Mouse (Mus musculus) neural tube, embryonic 10.5 days (tissue): ENCODE data around the gene Gm4858.
"Not testable (repeated sequence)": the region's sequence is repeated elsewhere in the genome, so short reads cannot be mapped to it uniquely, and the experiment has no call there.

Experiments used
- DNase-seq: peaks from one replicate; pipeline ENCODE4 v3.0.0-alpha.2; 2017; ENCODE audit warnings: low spot score; ENCODE audit errors: extremely low spot score

Gm4858 gene

DNA sequence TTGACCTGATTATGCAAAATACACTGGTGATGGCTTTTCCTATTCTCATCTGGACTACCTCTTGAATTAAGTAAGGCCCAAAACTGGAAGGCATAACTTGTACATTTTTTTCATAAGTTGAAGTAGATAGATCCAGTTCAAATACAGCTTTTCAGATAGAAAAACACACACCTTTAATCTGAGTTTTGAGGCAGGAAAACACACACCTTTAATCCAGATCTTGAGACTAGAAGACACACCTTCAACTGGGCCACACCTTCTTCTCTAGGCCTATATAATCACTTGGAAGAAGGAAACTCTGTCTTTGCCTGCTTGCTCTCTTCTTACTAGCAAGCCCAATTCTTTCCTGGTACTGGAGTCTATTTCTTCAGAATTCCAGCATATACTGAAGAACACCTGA lies at the start of gene Gm4858:
Gm4858 (plus strand) TSS at position 301 of the 400 bp plus-strand sequence.
- DNase-seq, result not testable (repeated sequence)

DNA sequence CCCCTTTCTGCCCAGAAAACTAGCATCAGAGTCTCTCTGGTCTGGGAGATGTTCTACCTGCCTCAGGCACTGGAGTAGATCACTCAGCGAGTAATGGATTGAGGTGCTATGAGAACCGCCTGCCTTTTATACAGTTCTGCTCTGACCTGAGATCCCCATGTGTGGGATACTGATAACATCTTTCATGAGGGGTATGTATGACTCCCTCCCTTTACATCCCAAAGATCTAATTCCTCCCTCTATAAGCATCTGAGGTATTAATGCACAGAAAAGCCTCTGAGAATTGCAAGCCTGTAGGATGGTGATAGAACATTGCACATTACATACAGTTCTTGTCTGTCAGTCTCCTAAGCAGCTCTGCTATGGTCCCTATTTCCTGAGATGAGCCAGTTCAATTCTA lies 49.7 kb upstream of the Gm4858 start, which contains the start of gene Lce1m:
Lce1m (minus strand) TSS at position 101 of the 400 bp plus-strand sequence.
- no peak for DNase-seq

DNA sequence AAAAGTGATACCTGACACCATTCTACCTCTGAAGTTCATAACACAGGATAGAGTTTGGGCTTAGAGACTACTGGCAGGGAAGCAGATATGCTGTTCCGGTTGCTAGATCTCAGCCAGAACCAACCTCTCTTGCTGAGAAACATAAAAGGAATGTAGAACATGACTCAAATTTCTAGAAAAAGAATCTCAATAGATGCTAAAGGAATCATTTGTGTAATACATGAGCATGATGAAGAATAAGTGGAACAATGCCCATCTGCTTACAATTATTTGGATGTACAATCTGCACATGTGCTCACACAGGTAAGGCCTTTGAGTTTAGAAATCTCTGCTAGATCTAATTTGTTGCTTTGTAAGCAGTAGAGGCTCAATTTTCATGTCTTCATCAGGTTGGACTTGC lies 47.5 kb upstream of the Gm4858 start:
- no peak for DNase-seq

DNA sequence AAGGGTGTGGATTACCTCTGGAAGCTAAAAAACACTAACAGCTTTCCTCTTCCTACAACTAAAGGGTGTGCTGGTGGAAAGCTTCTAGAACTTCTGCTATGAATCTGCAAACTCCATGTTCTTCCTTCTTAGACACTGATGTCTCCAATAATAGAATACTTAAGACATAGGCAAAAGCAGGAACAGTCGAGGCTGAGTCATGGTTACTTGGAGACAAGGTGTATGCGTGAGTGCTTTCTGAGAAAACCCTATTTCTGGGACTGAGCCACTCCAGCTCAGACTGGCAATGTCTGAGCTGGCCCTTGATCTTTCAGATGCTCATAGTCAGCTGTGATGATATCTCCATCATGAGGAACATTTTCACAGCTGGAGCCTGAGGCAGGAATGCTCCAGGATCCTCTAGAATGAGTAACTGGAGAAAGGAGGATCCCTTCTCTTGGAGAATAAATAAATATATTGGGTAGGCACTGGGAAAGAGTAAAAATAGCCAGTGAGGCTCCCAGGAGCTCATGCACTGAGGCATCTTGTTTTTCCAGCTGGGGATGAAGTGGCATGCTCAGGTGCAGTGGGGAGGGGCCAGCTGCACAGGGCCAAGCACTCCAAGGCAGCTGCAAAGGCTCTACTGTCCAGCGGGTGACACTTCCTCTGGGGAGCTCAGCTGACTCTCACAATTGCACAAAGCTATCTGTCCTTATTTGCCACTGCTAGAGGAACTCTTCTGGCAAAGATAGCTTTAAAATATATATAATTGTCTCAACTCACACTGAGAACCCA lies 45.0 kb upstream of the Gm4858 start:
- no peak for DNase-seq

DNA sequence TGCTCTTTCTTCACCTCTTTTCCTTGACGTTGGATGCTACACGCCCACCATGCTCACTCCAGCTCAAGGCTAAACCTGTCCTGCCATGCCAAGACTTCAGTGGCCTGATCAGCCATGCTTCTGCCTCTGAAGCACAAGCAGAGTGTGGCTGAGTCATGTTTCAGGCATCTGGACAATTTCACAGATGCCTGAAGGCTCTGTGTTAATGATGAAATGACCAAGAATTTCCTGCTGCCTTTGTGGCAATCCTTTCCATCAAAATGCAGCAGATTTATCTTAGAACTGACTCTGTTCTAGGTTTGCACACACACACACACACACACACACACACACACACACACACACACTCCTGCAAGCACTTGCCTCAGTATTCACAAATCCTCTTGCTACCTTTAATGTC lies 43.1 kb upstream of the Gm4858 start:
- no peak for DNase-seq

DNA sequence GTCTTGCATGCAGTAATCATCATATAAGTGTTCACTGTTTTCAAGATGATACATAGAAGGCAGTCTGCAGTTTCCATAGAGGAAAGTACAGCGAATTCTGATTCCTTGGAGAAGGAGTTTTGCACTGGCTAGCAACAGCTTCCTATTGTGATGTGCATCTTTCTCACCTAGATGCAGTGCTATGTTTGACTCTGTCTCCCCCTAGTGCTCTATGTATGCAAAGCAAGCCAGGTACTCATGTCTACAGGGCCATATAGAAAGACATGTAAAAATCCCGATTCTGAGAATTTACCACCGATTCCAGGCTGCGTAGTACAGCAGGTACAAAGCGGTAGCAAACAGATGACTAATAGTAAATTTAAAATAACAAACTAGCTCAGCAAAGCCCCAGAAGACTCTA lies 37.2 kb upstream of the Gm4858 start:
- no peak for DNase-seq

DNA sequence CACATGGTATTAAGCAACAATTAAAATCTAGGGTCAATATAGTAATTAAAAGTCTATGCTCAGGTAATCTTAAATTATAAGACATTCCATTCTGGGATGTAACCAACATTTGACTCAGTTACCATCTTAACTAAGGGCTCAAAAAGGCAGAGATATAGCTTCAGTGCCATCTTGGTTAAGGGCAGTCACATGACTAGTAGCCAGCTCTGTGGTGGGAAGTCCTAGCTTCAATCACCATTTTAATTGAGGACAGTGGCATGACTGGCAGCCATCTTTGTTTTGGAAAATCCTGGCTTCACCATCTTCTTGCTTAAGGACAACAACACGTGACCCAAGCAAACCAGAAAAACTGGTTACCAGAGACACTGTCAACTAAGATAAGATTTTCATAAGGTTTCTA lies 18.4 kb upstream of the Gm4858 start:
- no peak for DNase-seq

DNA sequence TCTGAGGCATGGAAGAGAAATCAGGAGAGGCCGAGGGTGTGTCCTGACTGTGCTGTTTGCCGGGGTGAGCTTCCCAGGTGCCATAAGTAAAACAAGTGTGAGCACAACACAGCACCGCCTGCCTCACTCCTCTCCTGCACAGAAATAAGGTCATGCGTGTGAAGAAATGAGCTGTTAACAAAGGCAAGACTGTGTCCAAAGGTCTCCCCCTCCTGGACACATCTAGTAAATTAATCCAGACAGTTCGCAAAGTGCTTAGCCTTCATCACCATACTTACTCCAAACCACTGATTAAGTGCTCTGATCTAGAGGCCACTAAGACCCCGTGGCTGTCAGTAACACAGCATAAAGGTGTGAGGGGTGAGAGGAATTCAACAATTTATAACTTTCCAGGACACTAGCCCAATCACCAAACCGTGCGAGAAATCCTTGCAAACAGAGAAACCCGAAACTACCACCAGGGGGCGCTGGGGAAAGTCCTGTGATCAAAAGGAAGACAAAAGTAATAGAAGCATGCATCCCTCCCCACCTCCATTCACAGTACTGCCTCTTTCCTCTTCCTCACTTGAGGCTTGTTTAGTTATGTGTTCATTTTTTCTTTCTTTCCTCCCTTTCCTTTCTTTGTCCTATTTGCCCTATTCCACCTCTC lies 15.7 kb upstream of the Gm4858 start:
- DNase-seq, result peak; percentile 43

DNA sequence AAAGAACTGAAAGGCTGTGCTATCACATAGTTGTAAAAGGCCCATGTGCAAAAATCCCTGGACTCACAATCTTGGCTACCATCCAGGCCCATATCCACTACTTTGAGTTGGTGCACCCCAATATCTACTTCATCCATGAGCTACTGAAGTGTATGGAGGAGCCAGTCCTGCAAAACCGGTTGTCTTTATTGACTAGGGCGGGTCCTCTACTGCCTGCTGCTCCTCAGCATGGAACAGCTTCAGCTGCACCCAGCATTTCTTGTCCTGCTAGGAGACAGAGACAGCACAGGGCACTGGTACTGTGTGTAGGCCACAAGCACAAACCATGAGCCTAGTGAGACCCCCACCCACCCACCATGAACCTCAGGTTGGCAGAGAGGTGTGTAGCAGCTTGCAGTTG lies 18.0 kb downstream of the Gm4858 start:
- no peak for DNase-seq

DNA sequence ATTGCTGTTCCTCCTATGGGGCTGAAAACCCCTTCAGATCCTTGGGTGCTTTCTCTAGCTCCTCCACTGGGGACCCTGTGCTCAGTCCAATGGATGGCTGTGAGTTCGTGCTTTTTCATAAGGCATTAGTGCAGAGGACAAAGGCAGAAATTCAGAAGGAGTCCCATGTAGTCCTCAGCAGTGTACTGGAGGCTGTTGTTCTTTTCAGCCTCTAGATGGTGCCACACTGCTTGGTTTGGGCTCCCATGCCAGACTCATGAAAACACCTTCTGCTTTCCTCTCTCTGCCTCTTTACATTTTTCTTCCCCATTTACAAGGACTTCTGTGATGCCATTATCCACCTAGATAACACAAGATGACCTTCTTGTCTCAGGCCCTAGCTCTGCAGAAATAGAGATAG lies 25.0 kb downstream of the Gm4858 start:
- DNase-seq, result not testable (repeated sequence)

DNA sequence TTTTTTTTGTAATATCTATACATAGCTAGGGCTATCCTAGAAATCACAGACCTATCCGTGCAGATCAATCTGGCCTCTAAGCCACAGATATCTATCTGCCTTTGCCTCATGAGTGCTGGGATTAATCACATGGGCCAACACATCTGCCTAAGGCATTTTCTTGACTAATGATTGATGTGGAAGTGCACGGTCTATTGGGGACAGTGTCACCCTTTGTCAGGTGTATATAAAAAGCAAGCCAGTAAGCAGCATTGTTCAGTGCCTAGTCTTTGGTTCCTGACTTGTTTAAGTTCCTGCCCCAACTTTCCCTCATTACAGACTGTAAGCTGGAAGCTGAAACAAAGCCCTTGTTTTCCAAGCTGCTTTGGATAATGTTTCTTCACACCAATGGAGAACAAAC lies 27.8 kb downstream of the Gm4858 start:
- no peak for DNase-seq

DNA sequence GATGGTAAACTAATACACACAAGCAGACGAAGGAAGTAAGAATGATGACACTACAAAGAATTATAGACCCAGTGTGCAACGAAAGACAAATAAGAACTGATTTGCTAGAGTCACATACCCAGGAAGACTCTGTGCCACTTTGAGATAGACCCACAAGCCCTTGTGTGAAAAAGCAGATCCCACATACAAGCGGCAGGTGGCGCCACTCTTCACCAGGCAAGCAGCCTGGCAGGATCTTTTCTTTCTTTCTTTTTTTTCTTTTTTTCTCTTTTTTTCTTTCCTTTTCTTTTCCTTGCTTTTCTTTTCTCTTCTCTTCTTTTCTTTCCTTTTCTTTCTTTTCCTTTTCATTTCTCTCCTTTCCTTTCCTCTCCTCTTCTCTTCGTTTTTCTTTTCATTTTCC lies 43.0 kb downstream of the Gm4858 start:
- DNase-seq, result no peak

DNA sequence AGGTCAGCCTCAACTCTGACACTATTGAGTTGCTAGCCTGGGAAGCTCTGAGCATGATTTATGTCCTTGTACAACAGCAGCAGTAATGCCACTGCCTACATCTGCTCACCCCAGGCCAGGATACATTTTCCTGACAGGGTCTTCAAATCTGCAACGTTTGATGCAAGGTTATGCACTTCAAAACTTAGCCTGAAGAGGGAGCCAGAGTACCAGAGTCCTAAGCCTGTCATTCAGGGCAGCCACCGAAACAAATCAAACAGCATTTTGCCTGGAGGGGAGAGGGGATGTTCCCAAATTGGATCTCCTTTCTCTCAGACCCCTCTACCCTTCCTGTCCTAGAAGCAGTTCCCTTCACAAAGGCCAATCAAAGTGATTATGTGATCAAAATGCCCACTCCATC lies 45.9 kb downstream of the Gm4858 start:
- DNase-seq, result peak; percentile 36

DNA sequence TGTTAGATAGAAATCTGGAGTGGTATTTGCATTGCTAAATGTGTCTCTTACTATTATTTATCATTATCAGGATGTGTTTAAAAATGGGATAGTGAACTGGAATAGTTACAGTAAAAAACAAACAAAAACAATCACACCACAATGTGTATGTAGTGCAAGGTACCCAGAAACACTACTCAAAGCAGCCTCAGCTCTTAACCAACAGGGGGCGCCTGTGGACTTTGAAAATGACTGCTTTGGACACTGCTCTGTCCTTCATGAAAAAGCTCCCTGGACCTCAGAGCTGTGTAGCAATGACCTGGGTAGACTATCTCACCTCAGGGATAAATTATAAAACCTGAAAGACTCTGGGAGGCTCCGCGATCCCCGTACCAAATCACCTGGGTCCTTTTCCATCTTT lies 50.5 kb downstream of the Gm4858 start:
- DNase-seq, result no peak
